Mouse (Mus musculus) intestine, postnatal 0 days (tissue): Measurements from ENCODE around the gene Nisch. TPM values are rescaled to one million over a fixed set of nuclear protein-coding genes. Genes with fewer than 3 reads are reported as not detected.
A peak's percentile ranks its signal among the peaks of the same experiment; 100 is the strongest.

Experiments
- ATAC-seq: fragments of 200-750 bp; cut with Nextera tagmentation; 2 replicates; pipeline ENCODE4 v1.8.0; 2017; ENCODE audit warnings: mild to moderate bottlenecking, moderate TSS enrichment, moderate library complexity
- H3K27ac ChIP-seq: fragments of 300-500 bp; sonication (generic); 2 replicates; pipeline ENCODE4 v1.5.1; 2014; ENCODE audit warnings: mild to moderate bottlenecking, low read depth, low read length, moderate library complexity
- H3K27me3 ChIP-seq: fragments of 300-500 bp; sonication (generic); replicated peaks from 2 replicates; pipeline ENCODE4 v1.6.1; 2014; ENCODE audit warnings: low read length, mixed read lengths; ENCODE audit not compliant: control insufficient read depth, insufficient read depth
- H3K36me3 ChIP-seq: fragments of 300-500 bp; sonication (generic); 2 replicates; pipeline ENCODE4 v1.6.1; 2014; ENCODE audit warnings: mild to moderate bottlenecking, moderate library complexity; ENCODE audit not compliant: control insufficient read depth, insufficient read depth
- H3K4me1 ChIP-seq: fragments of 300-500 bp; sonication (generic); replicated peaks from 2 replicates; pipeline ENCODE4 v1.6.1; 2014; ENCODE audit warnings: antibody characterized with exemption, low read length, mixed read lengths; ENCODE audit not compliant: control insufficient read depth, insufficient read depth
- H3K4me2 ChIP-seq: fragments of 300-500 bp; sonication (generic); replicated peaks from 2 replicates; pipeline ENCODE4 v1.6.1; 2014; ENCODE audit warnings: low read depth, mild to moderate bottlenecking, moderate library complexity
- H3K4me3 ChIP-seq: fragments of 300-500 bp; sonication (generic); 2 replicates; pipeline ENCODE4 v1.5.1; 2014; ENCODE audit warnings: low read depth, low read length
- H3K9ac ChIP-seq: fragments of 300-500 bp; sonication (generic); 2 replicates; pipeline ENCODE4 v1.6.1; 2014; ENCODE audit warnings: mild to moderate bottlenecking, low read depth, low read length
- H3K9me3 ChIP-seq: fragments of 300-500 bp; sonication (generic); 2 replicates; pipeline ENCODE4 v1.6.1; 2016; ENCODE audit warnings: mixed run types; ENCODE audit not compliant: control insufficient read depth
- CTCF ChIP-seq: sonication (generic); IDR thresholded peaks from 2 replicates; pipeline ENCODE4 v1.5.1; 2016; ENCODE audit warnings: low read depth, mild to moderate bottlenecking, control low read depth, antibody characterized with exemption, moderate library complexity
- WGBS: fragments of 180-500 bp; shearing (Covaris S2); extraction: QIAGEN DNeasy Blood & Tissue Kit; methylation state at CpG from one replicate; pipeline ENCODE4 v1.1.7; 2014; 5-methylcytosine and 5-hydroxymethylcytosine counted together
- polyA plus RNA-seq: library from polyadenylated mRNA; unstranded; fragments of >200 nt; fragmentation: Nextera tagmentation; extraction: Ambion mirVana; gene quantifications from 2 replicates; pipeline ENCODE4 v1.2.1, GENCODE M21; 2015

Gene Nisch
- polyA plus RNA-seq, 1 experiment from 2014 or later, result 74.1 TPM

DNA sequence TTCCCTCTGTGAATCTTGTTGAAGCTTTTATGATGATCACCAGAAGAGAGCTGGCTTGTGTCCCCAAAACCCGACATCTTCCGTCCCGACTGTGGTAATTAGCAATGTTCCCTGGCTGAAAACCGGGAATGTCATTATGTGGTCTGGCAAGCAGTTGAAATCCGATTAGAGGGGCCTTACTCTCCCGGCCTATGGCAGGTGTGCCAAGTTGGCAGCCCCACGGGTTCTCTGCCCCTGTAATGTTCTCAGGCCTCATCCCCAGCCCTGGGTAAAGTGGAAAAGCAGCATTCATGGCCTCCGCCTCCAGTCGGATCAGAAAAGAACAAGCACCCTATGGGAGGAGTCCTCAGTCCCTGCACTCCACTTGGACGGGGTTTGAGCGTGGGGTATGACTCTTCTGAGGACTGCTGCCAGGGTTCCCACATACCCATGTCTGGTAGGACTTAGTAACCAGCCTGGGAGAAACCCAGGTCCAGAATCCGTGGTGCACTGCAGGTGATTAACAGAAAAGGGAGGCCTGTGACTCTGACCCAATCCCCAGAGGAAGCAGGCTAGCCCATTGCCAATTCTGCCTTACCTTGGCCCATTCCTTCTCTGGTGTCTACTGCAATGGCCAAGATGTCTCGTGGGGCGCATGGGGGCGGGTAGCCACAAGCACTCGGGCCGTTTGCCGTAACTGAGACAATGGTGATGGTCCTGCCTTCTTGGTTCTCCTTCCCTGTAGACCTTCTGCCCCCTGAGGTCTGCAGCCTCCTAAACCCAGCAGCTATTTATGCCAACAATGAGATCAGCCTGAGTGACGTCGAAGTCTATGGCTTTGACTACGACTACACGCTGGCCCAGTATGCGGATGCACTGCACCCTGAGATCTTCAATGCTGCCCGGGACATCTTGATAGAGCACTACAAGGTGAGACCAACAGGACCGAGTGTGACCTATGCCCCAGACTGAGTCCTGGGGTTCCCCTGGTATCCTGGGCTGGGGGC lies 82.4 kb downstream of the Nisch start:
- peaks cover 24% of the 10 kb centered on the region; the same call in 1 of the 2 replicates for H3K36me3 ChIP-seq
- no peak overlapping the region for H3K4me3 ChIP-seq
- H3K4me2 ChIP-seq, result no peak overlapping the region
- H3K27ac ChIP-seq, result no peak overlapping the region
- WGBS, result 81% methylated on average over 25 of the region's 25 CpGs
- no peaks in the 10 kb centered on the region for H3K27me3 ChIP-seq
- no peak for TF ChIP-seq CTCF
- ATAC-seq, result no peak
- H3K4me1 ChIP-seq, result peaks cover 14% of the 10 kb centered on the region
- H3K9me3 ChIP-seq, result no peaks in the 10 kb centered on the region
- H3K9ac ChIP-seq, result no peak overlapping the region

DNA sequence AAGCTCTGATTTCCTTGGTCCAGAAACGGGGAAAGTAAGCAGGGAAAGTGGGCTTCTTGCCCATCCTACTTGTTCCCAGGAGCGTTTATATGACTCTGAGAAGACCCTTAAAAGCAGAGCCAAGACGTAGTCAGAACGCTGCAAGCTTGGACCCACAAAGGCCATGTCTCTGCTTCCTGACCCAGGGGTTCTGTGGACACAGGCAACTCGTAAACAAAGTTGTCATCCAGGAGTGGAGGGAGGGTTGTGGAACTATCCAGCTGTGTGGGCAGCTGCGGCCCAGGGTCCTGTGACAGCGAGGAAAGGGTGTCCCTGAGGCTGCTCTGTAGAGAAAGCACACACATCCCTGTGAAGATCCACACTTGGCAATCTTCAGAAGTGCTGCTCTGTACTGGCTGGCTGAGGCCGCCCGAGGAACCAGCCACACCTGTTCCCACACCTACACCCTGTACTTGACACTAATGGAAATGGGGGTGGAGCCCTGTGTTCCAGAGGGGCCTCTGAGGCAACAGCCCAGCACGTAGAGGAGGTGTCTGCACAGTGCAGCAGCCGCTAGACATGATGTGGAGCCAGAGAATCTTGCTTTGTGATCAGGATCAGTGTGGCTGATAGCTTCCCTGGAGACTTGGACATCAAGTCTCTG lies 83.6 kb downstream of the Nisch start:
- no peak for TF ChIP-seq CTCF
- Histone ChIP-seq H3K27me3 (no peaks in the 10 kb centered on the region), H3K27ac (peak overlapping the region; percentile 41; the same call in 1 of the 2 replicates), H3K4me2 (peak overlapping the region; percentile 96), H3K9ac (no peak overlapping the region), H3K4me3 (no peak overlapping the region), H3K36me3 (peaks cover 18% of the 10 kb centered on the region; the same call in 1 of the 2 replicates), H3K4me1 (peaks cover 14% of the 10 kb centered on the region), H3K9me3 (no peaks in the 10 kb centered on the region)
- ATAC-seq, result peak; percentile 52
- WGBS, result 29% methylated on average over 11 of the region's 11 CpGs

GRCm38 (mm10) chr14:31132491-31132975 lies 84.2 kb downstream of the Nisch start:
- H3K9ac ChIP-seq, result no peak overlapping the region
- peak overlapping the region; percentile 96 for H3K4me2 ChIP-seq
- 67% methylated on average over 7 of the region's 7 CpGs for WGBS
- ATAC-seq, result no peak
- peaks cover 14% of the 10 kb centered on the region for H3K4me1 ChIP-seq
- no peaks in the 10 kb centered on the region for H3K9me3 ChIP-seq
- no peaks in the 10 kb centered on the region for H3K27me3 ChIP-seq
- no peak overlapping the region for H3K27ac ChIP-seq
- peak overlapping the region; percentile 64; the same call in 1 of the 2 replicates for H3K4me3 ChIP-seq
- H3K36me3 ChIP-seq, result peaks cover 18% of the 10 kb centered on the region; the same call in 1 of the 2 replicates
- no peak for TF ChIP-seq CTCF

GRCm38 (mm10) chr14:31132031-31132430 lies 84.7 kb downstream of the Nisch start:
- peak overlapping the region; percentile 96 for H3K4me2 ChIP-seq
- peaks cover 13% of the 10 kb centered on the region; the same call in 1 of the 2 replicates for H3K36me3 ChIP-seq
- 11% methylated on average over 6 of the region's 6 CpGs for WGBS
- H3K9me3 ChIP-seq, result no peaks in the 10 kb centered on the region
- no peak overlapping the region for H3K27ac ChIP-seq
- H3K4me1 ChIP-seq, result peaks cover 14% of the 10 kb centered on the region
- TF ChIP-seq CTCF, result no peak
- H3K27me3 ChIP-seq, result no peaks in the 10 kb centered on the region
- no peak for ATAC-seq
- peak overlapping the region; percentile 64 for H3K4me3 ChIP-seq
- H3K9ac ChIP-seq, result no peak overlapping the region

GRCm38 (mm10) chr14:31131272-31131821 lies 85.4 kb downstream of the Nisch start:
- peaks cover 6% of the 10 kb centered on the region; the same call in 1 of the 2 replicates for H3K36me3 ChIP-seq
- ATAC-seq, result no peak
- WGBS, result under 1% methylated on average over 38 of the region's 43 CpGs

More at GRCm38 (mm10) chr14:31131272-31131821, 85.4 kb downstream of the Nisch start:
- Histone ChIP-seq H3K9me3 (no peaks in the 10 kb centered on the region), H3K4me1 (peaks cover 14% of the 10 kb centered on the region), H3K4me3 (peak overlapping the region; percentile 64), H3K27ac (no peak overlapping the region), H3K27me3 (no peaks in the 10 kb centered on the region), H3K9ac (peak overlapping the region; percentile 46), H3K4me2 (peak overlapping the region; percentile 96)
- no peak for TF ChIP-seq CTCF
